Mouse (Mus musculus) kidney, adult 10 weeks (tissue): Measurements from ENCODE around the gene Cwc25. TPM values are rescaled to one million over a fixed set of nuclear protein-coding genes. Genes with fewer than 3 reads are reported as not detected.

Experiments used
- polyA plus RNA-seq: library from polyadenylated mRNA; stranded (reverse); fragments of 350-450 nt; fragmentation: Illumina TruSeq; extraction: RNeasy Lipid Tissue Mini Kit (QIAGEN cat#74804); gene quantifications from one replicate; pipeline ENCODE4 v1.2.3, GENCODE M21; 2014; ENCODE audit warnings: low read depth, low replicate concordance

Gene Cwc25
- 11.6 TPM for polyA plus RNA-seq

DNA sequence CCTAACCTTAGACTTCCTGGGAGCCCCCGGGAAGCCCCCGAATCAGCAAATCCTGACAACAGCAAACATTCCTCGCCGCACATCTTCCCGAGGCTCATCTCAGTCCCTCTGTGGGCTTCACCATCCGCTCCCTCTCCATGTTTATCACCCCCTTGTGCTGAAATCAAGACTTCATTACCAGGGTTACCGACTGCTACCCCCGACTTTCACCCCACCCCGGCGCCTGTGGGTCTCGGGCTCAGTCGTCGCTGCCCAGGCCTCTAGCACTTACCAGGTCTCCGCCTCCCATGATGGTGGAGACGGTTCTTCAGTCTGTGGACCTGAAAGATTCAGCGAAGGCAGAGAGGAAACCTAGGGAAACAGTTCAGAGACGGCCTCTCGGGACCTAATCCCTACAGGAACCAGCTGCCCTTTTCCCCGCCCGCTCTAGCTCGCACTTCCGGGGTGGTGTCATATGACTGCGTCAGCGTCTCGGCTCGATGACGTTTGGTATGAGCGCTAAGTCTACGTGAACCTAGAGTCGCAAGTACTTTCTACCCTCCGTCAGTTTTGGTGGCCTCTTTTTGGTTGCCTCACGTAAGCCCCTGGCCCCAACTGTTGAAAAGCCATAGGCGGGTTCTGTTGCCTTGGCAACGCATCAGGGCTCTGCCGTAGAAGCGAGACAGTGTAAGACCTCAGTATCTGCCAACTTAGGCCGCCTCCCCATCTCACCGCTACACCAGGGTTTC is at the start of gene Cwc25:
Gene Cwc25 (minus strand): TSS at position 403 of the 728 bp plus-strand sequence.

GRCm38 (mm10) chr11:97798782-97799145 is 32.4 kb upstream of the Cwc25 start, which contains the start of gene Lasp1:
Lasp1 (plus strand) TSS chr11:97799000.

DNA sequence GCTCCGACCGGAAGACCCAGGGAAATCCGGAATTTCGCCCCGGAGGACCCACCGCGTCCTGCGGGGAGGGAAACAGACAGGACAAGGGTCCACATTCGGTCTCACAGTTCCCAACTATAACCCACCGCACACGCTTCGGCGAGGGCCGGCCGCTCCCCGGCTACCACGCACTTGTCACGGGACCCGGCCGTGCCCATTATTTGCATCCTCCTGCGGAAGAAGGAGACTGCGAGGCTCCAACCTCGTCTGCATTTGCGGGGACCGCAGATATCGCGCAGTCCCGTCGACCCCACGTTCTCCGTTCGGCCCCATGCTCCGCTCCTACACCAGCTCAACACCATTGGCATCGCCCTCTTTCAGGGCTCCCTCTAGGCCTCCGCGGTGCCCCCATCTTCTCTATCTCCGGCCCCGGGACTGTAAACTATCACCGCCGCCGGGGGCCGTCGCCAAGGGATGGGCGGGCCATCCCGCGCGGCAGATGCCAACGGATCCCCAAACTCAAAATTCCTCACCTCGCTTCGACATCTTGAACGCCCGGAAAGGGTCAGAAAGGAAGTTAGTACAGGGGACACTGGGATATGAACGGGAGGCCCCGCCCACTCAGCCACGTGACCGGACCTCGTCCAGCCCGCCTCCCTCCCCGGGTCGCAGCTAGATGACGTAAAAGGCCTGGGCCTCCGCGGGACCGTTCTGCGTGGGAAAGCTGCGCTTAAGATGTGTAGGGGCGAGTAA is 15.6 kb upstream of the Cwc25 start, which contains the start of gene Rpl23:
Gene Rpl23 (minus strand): TSS at position 606 of the 732 bp plus-strand sequence.

DNA sequence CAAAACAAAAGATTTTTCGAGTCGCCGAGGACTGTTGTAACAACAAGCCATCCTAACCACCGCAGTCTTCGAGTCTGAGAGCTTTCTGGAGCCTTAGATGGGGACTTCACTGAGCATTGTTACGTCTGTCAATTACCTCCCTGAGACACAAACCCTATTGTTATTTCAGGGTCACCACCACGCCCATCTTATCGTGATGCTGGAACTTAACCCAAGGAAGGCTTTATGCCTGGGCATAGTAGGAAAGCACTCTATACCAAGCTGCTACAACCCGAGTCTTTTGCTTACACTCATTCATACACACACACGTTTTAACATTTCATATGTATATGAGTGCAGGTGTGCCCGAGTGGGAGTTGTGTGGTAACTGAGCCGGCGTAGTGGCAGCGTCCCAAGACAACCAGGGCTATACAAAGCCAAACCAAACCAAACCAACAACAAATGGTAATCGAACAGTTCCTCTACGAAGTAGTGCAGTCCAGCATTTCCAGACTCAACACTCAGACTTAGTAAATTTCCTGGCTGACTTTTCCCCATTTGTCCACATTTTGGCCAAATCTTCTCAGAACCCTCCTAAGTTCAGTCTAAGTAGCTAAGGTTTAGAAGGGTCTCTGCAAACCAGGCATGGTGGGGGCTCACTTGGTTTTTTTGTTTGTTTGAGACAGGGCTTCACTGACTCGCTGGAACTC is 9.6 kb upstream of the Cwc25 start, which contains the start of gene 1700001P01Rik:
Gene 1700001P01Rik (minus strand): TSS at position 111 of the 689 bp plus-strand sequence.

GRCm38 (mm10) chr11:97744063-97744717 is 22.2 kb downstream of the Cwc25 start, which contains the start of gene Pip4k2b:
Pip4k2b (minus strand) TSS chr11:97744704.

GRCm38 (mm10) chr11:97703039-97703826 is 63.1 kb downstream of the Cwc25 start, which contains the start of gene Psmb3:
Psmb3 (plus strand) TSS chr11:97703399.

DNA sequence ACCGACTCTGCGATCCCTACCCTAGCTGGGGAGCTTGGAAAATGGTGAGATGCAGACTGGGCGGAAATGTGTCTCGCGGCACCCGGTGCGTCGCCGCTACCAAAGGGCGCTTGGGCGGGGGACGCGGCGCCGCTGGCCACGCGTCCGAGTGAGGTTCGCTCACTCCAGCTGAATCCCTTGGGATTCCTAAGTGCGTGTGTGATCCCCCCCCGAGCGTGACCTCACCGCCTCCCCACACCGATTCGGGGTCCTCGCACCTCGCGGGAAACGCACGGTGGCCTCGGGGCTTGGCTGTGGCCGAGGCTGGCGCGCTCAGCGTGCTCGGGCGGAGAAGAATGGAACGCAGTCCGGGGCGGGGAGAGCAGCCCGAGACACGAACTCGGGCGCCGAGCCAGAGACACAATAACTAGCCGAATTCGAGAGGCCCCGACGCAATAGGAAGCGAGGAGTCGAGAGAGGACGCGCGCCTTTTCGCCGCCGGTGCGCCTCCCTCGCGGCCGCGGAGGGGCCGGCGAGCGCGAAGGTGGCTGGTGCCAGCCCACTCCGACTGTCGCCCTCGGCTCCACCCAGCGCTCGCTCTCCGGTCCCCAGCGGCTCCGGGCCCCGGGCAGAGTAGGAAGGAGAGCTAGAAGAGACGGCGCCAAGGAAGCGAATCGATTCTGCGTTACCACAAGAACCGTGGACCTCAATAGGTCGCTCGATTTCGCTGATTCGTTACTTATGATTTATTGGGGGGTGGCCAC is 66.2 kb downstream of the Cwc25 start, which contains the start of gene Pcgf2:
Gene Pcgf2 (minus strand): TSS at position 495 of the 743 bp plus-strand sequence.

Other genes with a start within 250 kb of the Cwc25 start
- 0.77 TPM for gene Srcin1, start 190.4 kb downstream of the Cwc25 start, polyA plus RNA-seq
- not detected for gene Epop, start 136.9 kb downstream of the Cwc25 start, polyA plus RNA-seq
- 4.9 TPM for gene Mllt6, start 103.1 kb downstream of the Cwc25 start, polyA plus RNA-seq
- gene Cisd3, start 80.7 kb downstream of the Cwc25 start, polyA plus RNA-seq, result 12.9 TPM
- 2.9 TPM for gene Pcgf2, start 66.1 kb downstream of the Cwc25 start, polyA plus RNA-seq
- gene Psmb3, start 63.2 kb downstream of the Cwc25 start, polyA plus RNA-seq, result 7.2 TPM
- gene Pip4k2b, start 21.9 kb downstream of the Cwc25 start, polyA plus RNA-seq, result 4.6 TPM
- not detected for gene 1700001P01Rik, start 9.4 kb upstream of the Cwc25 start, polyA plus RNA-seq
- gene Rpl23, start 15.9 kb upstream of the Cwc25 start, polyA plus RNA-seq, result 1,275 TPM
- 32.3 TPM for gene Lasp1, start 32.4 kb upstream of the Cwc25 start, polyA plus RNA-seq
- 3.2 TPM for gene B230217C12Rik, start 74.2 kb upstream of the Cwc25 start, polyA plus RNA-seq
- 3.6 TPM for gene Fbxo47, start 117.6 kb upstream of the Cwc25 start, polyA plus RNA-seq
- gene Plxdc1, start 219.9 kb upstream of the Cwc25 start, polyA plus RNA-seq, result not detected
- gene Arl5c, start 229.6 kb upstream of the Cwc25 start, polyA plus RNA-seq, result not detected